Mouse (Mus musculus) midbrain, embryonic 13.5 days (tissue): ENCODE data around the gene Myh7b. TPM values are rescaled to one million over a fixed set of nuclear protein-coding genes. Genes with fewer than 3 reads are reported as not detected.

ENCODE experiments used
- ATAC-seq: fragments of 200-750 bp; cut with Nextera tagmentation; 2 replicates; pipeline ENCODE4 v1.8.0; 2017; ENCODE audit warnings: mild to moderate bottlenecking, moderate TSS enrichment, moderate library complexity
- H3K27ac ChIP-seq: fragments of 300-500 bp; sonication (generic); 2 replicates; pipeline ENCODE4 v1.5.1; 2015; ENCODE audit warnings: inconsistent platforms, mild to moderate bottlenecking, moderate library complexity
- H3K27me3 ChIP-seq: fragments of 300-500 bp; sonication (generic); 2 replicates; pipeline ENCODE4 v1.6.1; 2015; ENCODE audit warnings: mild to moderate bottlenecking, inconsistent platforms
- H3K36me3 ChIP-seq: fragments of 300-500 bp; sonication (generic); 2 replicates; pipeline ENCODE4 v1.6.1; 2015; ENCODE audit warnings: mild to moderate bottlenecking, inconsistent platforms
- H3K4me1 ChIP-seq: fragments of 300-500 bp; sonication (generic); replicated peaks from 2 replicates; pipeline ENCODE4 v1.6.1; 2015; ENCODE audit warnings: inconsistent platforms
- H3K4me2 ChIP-seq: fragments of 300-500 bp; sonication (generic); replicated peaks from 2 replicates; pipeline ENCODE4 v1.6.1; 2015; ENCODE audit warnings: moderate library complexity, mild to moderate bottlenecking, inconsistent platforms
- H3K4me3 ChIP-seq: fragments of 300-500 bp; sonication (generic); replicated peaks from 2 replicates; pipeline ENCODE4 v1.5.1; 2015; ENCODE audit warnings: mild to moderate bottlenecking, inconsistent platforms
- H3K9ac ChIP-seq: fragments of 300-500 bp; sonication (generic); replicated peaks from 2 replicates; pipeline ENCODE4 v1.6.1; 2015; ENCODE audit warnings: mild to moderate bottlenecking, inconsistent platforms
- H3K9me3 ChIP-seq: fragments of 300-500 bp; sonication (generic); 2 replicates; pipeline ENCODE4 v1.6.1; 2016; ENCODE audit warnings: mild to moderate bottlenecking, inconsistent platforms
- WGBS: fragments of 180-500 bp; shearing (Covaris S2); methylation state at CpG from one replicate; pipeline ENCODE4 v1.1.7; 2015; 5-methylcytosine and 5-hydroxymethylcytosine counted together
- polyA plus RNA-seq: library from polyadenylated mRNA; unstranded; fragments of >200 nt; fragmentation: Nextera tagmentation; extraction: Ambion mirVana; gene quantifications from 2 replicates; pipeline ENCODE4 v1.2.1, GENCODE M21; 2015

Gene Myh7b
- polyA plus RNA-seq, 1 experiment from 2014 or later = 0.97 TPM

DNA sequence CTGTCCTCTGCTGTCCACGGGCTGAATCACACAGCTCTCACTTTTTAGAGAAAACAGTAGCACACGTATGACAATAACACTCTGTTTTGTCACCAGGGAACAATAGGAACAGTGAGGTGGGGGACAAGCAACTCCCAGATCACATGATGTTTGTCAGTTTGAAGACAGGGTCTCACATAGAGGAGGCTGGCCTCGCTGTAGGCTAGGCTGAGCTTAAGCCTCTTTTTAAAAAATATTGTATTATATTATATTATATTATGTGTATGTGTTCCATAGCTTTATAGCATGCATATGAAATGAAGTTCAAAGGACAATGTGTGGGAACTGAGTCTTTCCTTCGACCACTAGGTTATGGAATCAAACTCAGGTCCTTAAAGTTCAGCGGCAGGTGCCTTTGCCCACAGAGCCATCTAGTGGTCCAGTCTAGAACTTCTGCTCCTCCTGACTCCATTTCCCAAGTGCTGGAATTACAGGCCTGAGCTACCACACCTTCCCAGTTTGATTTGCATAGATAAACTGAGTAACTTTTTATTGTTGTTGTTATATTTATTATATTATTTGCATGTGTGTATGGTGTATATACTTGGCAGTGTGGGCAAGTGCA, 27.0 kb upstream of the Myh7b start:
- no peaks in the 10 kb centered on the region for H3K9me3 ChIP-seq
- WGBS = 46% methylated on average over 5 of the region's 5 CpGs
- ATAC-seq = peak; percentile 43; the same call in 1 of the 2 replicates
- H3K27me3 ChIP-seq = no peaks in the 10 kb centered on the region
- no peak overlapping the region for H3K27ac ChIP-seq
- no peak overlapping the region for H3K9ac ChIP-seq
- no peaks in the 10 kb centered on the region for H3K36me3 ChIP-seq
- no peak overlapping the region for H3K4me3 ChIP-seq
- no peak overlapping the region for H3K4me2 ChIP-seq
- no peaks in the 10 kb centered on the region for H3K4me1 ChIP-seq

DNA sequence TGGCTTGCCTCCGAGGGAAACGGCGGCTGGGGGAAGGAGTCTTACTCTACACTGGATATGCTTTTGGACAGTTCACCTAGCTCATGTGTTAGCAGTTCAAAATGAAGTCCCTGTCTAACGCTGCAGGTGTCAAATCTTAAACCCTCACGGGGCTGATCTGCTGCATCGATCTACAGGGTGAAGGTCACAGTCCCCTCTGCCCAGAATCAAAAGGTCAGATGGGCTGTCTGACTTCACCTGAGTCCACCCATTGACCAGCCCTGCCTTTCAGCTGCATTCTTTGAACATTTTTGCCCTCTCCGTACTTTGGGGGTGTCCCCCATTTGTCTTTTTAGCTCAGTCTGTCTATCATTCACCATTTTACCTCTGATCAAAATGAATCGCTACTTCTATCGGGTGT, 25.9 kb upstream of the Myh7b start:
- Histone ChIP-seq H3K4me2 (no peak overlapping the region), H3K27ac (no peak overlapping the region), H3K27me3 (no peaks in the 10 kb centered on the region), H3K4me1 (no peaks in the 10 kb centered on the region), H3K9me3 (no peaks in the 10 kb centered on the region), H3K9ac (no peak overlapping the region), H3K4me3 (no peak overlapping the region), H3K36me3 (no peaks in the 10 kb centered on the region)
- ATAC-seq = no peak
- 61% methylated on average over 9 of the region's 9 CpGs for WGBS

DNA sequence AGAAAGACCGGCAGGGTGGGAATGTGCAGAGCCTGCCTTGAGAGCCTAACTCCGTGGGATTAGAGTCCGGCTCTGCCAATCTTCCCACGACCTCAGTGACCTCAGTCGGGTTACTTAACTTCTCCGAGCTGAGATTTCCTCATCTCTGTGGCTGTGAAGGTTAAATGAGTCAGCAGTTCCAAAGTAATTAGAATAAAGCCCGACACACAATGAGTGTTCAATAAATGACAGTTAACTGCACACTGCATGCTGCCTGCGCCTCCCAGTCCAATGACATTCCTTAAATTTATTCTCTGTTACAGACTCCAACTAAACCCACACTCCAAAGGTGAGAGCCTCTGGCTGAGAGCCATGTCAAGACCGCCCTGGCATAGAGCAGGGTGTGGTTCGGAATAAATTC, 25.5 kb upstream of the Myh7b start:
- Histone ChIP-seq H3K4me2 (no peak overlapping the region), H3K27ac (no peak overlapping the region), H3K4me1 (no peaks in the 10 kb centered on the region), H3K27me3 (no peaks in the 10 kb centered on the region), H3K9me3 (no peaks in the 10 kb centered on the region), H3K36me3 (no peaks in the 10 kb centered on the region), H3K4me3 (no peak overlapping the region), H3K9ac (no peak overlapping the region)
- ATAC-seq = no peak
- 33% methylated on average over 10 of the region's 10 CpGs for WGBS

DNA sequence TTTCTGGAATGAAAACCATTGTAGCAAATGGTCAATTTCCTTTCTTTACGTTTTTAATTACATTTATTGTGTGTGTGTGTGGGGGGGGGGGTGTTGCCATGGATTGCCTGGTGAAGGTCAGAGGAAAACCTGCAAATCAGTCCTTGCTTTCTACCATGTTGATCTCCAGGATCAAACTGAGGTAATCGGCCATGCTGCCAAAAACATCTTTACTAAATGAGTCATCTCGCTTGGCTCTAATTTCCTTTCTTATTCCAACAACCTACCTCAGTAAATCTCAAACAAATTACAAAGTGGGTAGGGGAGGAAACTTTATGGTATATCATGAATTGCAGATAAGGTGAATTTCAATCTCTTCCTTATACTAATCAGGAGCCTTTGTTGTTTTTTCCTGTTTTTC, 22.9 kb upstream of the Myh7b start:
- Histone ChIP-seq H3K27ac (no peak overlapping the region), H3K27me3 (no peaks in the 10 kb centered on the region), H3K4me2 (no peak overlapping the region), H3K9ac (no peak overlapping the region), H3K36me3 (no peaks in the 10 kb centered on the region), H3K4me1 (peaks cover 13% of the 10 kb centered on the region), H3K4me3 (no peak overlapping the region), H3K9me3 (no peaks in the 10 kb centered on the region)
- no peak for ATAC-seq
- 87% methylated on average over 3 of the region's 3 CpGs for WGBS

DNA sequence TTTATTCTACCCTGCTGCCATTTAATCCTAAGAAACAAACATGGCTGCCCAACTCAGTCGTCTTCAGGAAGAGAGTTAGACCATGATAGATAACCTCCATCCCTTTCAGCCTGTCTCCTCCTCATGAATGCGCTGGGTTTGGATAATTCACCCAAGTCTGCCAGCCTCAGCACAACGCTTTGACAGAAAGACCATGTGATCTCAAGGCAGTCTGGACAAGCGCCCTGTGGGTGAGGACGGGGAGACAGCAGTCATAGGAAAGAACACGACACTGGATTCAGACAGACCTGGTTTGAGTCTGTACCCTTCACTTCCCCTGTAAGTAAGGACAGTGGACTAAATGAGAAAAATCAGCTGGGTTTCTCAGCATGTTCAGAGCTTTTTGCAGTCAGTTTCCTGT, 21.5 kb upstream of the Myh7b start:
- Histone ChIP-seq H3K9ac (no peak overlapping the region), H3K4me1 (peaks cover 13% of the 10 kb centered on the region), H3K9me3 (no peaks in the 10 kb centered on the region), H3K27me3 (no peaks in the 10 kb centered on the region), H3K4me3 (no peak overlapping the region), H3K27ac (no peak overlapping the region), H3K4me2 (no peak overlapping the region), H3K36me3 (no peaks in the 10 kb centered on the region)
- ATAC-seq = no peak
- WGBS = 80% methylated on average over 6 of the region's 6 CpGs

DNA sequence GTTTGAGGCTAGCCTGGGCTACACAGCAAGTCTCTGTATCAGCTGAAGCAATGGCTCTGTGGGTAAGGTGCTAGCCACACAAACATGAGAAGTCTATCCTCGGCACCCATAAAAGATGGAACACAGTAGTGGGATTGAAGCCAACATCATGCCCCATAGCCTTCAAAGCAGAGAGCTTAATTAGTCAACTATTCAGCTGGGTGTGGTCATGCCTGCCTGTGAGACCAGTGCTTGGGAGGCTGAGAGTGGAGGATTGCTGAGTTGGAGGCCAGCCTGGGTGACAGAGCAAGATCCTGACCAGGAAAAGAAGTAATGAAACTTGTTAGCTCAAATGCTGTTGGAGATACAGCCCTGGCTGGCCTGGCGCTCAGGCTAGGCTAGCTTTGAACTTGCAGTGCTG, 20.1 kb upstream of the Myh7b start:
- ATAC-seq = no peak
- no peak overlapping the region for H3K27ac ChIP-seq
- no peak overlapping the region for H3K4me3 ChIP-seq
- H3K9me3 ChIP-seq = no peaks in the 10 kb centered on the region
- no peaks in the 10 kb centered on the region for H3K27me3 ChIP-seq
- no peak overlapping the region for H3K9ac ChIP-seq
- H3K36me3 ChIP-seq = no peaks in the 10 kb centered on the region
- no peak overlapping the region for H3K4me2 ChIP-seq
- WGBS = 90% methylated on average over 2 of the region's 2 CpGs
- H3K4me1 ChIP-seq = peaks cover 13% of the 10 kb centered on the region

DNA sequence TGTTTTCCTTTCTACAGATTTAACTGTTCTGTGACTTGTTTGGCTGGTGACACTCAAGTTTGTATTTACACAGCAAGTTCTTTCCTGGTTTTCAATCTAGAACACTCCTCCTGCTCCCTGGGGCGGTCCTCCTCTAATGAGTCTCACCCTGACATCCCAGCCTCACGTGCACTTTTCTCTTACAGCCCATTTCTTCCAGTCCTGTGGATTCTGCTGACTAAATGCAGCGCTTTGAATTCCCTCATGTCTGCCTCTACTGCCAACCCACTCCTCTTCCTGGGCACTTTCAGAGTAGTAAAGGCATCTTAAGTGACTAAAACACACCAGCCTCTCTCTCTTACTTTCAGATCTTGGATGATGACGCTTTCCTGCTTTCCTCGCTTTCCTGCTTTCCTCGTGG, 19.3 kb upstream of the Myh7b start:
- H3K9me3 ChIP-seq = no peaks in the 10 kb centered on the region
- H3K36me3 ChIP-seq = no peaks in the 10 kb centered on the region
- H3K27me3 ChIP-seq = no peaks in the 10 kb centered on the region
- 11% methylated on average over 6 of the region's 6 CpGs for whole genome bisulfite sequencing
- peak overlapping the region; percentile 72 for H3K4me2 ChIP-seq
- peak overlapping the region; percentile 64; the same call in 1 of the 2 replicates for H3K27ac ChIP-seq
- H3K4me3 ChIP-seq = peak overlapping the region; percentile 55
- peaks cover 13% of the 10 kb centered on the region for H3K4me1 ChIP-seq
- ATAC-seq = no peak
- peak overlapping the region; percentile 76 for H3K9ac ChIP-seq

DNA sequence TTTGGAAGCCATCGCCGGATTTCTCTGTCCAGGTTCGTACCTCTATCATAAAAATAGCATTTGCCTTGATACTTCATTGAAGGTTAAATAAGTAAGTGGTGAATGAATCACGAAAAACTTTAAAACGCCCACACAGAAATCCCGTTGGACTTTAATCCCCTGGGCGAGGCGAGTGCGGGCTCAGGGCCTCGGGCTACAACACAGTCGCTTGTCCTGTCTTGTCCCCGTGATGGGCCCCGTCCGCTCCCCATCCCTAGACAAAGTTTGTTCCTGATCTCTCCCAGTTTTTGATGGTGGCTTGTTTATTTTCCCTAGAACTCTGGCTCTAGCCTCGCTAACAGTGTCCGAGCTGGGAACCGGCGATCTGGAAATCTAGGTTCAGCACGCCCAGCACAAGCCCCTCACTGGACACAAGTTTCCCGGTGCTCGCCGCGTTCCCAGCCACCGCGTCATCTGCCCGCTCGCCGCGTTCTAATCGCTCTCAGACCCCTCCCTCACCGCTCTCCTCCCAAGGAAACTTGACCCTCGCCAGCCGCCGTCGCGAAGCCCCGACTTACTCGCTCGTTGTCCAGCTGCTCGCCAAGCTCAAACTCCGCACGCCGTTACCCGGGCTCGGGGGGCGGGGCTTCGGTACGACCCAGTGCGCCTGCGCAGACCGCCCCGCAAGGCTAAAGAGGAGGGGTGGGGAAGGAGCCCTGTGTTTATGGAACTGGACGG, 18.7 kb upstream of the Myh7b start, which contains the start of gene Gss:
TSS of gene Gss (minus strand) at position 674 of the 717 bp plus-strand sequence.
- peak within 1 kb of the TSS; percentile 72 for H3K4me2 ChIP-seq
- under 1% methylated on average over 53 of the region's 53 CpGs for WGBS

DNA sequence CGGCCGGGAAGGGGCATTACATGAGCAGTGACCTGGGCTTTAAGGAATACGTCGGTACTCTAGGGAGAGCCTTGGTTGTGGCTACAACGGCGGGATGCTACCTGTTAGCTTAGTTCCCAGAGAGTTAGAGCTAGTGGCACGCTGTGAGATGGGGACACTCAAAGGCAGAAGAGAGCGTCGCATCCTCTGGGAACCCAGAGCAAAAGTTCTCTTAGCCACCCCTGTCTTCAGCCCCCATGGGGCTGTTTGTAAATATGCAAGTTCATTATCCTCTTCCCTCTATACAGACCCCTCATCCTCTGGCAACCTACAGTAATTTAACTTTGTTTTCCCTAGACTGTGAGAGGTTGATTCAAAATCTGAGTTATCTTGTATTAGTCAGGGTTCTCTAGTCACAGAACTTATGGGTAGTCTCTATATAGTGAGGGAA, 18.1 kb upstream of the Myh7b start:
- 2% methylated on average over 9 of the region's 9 CpGs for WGBS
- H3K27ac ChIP-seq = peak overlapping the region; percentile 51; the same call in 1 of the 2 replicates
- no peaks in the 10 kb centered on the region for H3K9me3 ChIP-seq

More for the DNA sequence above, 18.7 kb upstream of the Myh7b start, which contains the start of gene Gss:
- H3K36me3 ChIP-seq = no peaks in the 10 kb centered on the region
- H3K4me1 ChIP-seq = peaks cover 13% of the 10 kb centered on the region
- H3K27me3 ChIP-seq = no peaks in the 10 kb centered on the region
- H3K4me3 ChIP-seq = peak within 1 kb of the TSS; percentile 55
- H3K9ac ChIP-seq = peak within 1 kb of the TSS; percentile 76
- H3K27ac ChIP-seq = peak within 1 kb of the TSS; percentile 64
- no peaks in the 10 kb centered on the region for H3K9me3 ChIP-seq
- ATAC-seq = peak; percentile 93

DNA sequence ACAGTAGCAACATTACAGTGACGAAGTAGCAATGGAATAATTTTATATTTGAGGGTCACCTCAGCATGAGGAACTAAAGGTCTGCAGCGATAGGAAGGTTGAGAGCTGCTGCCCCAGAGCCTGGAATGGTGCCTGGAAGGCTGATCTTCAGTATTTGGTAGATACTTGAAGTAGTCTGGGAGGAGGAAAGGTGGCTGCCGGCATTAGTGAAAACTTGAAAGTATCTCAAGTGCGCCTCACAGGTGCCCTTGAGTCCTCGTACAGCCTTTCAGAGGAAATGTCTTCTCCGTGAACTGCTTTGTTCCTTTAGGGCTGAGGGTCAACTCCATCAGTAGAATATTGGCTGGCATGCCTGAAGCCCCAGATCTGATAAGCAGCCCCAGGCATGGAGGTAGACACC, 15.5 kb upstream of the Myh7b start:
- H3K4me3 ChIP-seq = no peak overlapping the region
- H3K4me2 ChIP-seq = no peak overlapping the region
- 84% methylated on average over 6 of the region's 6 CpGs for WGBS
- 0 out of 2 replicates have a peak, but pooled peaks cover 2% of the 10 kb centered on the region for H3K27me3 ChIP-seq
- H3K9me3 ChIP-seq = no peaks in the 10 kb centered on the region
- no peak overlapping the region for H3K27ac ChIP-seq
- no peak for ATAC-seq
- H3K9ac ChIP-seq = no peak overlapping the region
- peaks cover 13% of the 10 kb centered on the region for H3K4me1 ChIP-seq
- H3K36me3 ChIP-seq = no peaks in the 10 kb centered on the region

More for the DNA sequence above, 18.1 kb upstream of the Myh7b start:
- no peaks in the 10 kb centered on the region for H3K27me3 ChIP-seq
- H3K9ac ChIP-seq = peak overlapping the region; percentile 63
- ATAC-seq = no peak
- H3K4me3 ChIP-seq = peak overlapping the region; percentile 55
- H3K4me2 ChIP-seq = peak overlapping the region; percentile 72
- H3K36me3 ChIP-seq = no peaks in the 10 kb centered on the region
- peaks cover 13% of the 10 kb centered on the region for H3K4me1 ChIP-seq

DNA sequence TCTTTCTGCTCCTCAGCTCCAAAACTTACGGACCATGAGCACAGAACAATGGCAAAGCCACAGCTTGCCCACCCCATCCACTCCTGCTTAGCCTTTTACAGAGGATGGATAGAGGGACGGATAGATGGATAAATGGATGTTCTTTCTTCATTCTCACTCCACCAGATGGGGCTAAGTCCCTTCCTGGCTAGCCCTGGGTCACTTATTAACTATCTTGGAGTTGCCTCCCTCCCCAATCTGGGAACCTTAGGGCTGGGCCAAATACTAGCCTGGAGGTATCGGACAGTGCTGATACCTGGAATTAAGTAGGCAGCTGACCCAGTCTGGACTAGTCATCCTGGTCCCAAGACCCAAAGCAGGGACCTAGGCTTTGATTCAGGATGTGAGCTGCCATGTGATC, 7.3 kb upstream of the Myh7b start:
- Histone ChIP-seq H3K4me2 (no peak overlapping the region), H3K4me1 (no peaks in the 10 kb centered on the region), H3K27me3 (0 out of 2 replicates have a peak, but pooled peaks cover 2% of the 10 kb centered on the region), H3K9me3 (no peaks in the 10 kb centered on the region), H3K4me3 (no peak overlapping the region), H3K9ac (no peak overlapping the region), H3K27ac (no peak overlapping the region), H3K36me3 (no peaks in the 10 kb centered on the region)
- WGBS = 64% methylated on average over 3 of the region's 3 CpGs
- ATAC-seq = no peak

DNA sequence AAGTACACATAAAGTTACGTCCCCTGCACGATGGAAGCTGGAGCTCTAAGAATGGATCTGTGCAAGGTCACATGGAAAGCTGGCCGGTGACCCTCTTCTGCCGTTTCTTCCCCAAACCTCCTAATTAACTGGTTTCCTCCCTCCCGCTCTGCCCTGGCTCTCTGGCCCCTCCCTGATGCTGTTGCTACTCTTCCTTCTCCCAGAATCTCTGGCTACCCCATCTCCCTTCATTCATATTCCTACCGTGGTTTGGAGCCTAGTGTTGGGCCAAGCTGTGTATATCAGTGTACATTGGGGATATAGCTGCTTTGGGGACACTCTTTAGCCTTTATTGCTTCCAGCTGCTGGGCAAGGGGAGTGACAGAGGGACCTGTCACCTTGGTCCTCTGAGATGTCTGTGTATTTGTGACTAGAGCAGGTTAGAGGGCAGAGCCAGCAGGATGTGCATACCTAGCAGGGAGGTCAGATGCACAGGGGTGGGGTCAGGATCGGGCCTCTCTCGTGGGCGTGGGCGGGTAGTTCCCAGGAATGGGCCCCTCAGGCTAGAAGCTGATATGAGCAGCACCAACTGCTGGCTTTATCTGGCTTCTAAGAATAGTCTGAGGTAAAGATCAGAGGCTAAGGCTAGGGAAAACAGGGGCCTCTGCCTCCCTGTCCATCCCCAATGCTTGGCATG, 6.3 kb upstream of the Myh7b start:
- no peak for ATAC-seq
- Histone ChIP-seq H3K9ac (no peak overlapping the region), H3K4me2 (no peak overlapping the region), H3K27ac (no peak overlapping the region), H3K9me3 (no peaks in the 10 kb centered on the region), H3K36me3 (no peaks in the 10 kb centered on the region), H3K27me3 (no peaks in the 10 kb centered on the region), H3K4me3 (no peak overlapping the region), H3K4me1 (no peaks in the 10 kb centered on the region)
- 66% methylated on average over 10 of the region's 10 CpGs for WGBS
